Mouse (Mus musculus): ENCODE measurements around the gene Tnr. TPM values are rescaled to one million over a fixed set of nuclear protein-coding genes. Genes with fewer than 3 reads are reported as not detected.

Gene Tnr
- polyA plus RNA-seq, 1 experiment from 2014 or later = not detected

DNA sequence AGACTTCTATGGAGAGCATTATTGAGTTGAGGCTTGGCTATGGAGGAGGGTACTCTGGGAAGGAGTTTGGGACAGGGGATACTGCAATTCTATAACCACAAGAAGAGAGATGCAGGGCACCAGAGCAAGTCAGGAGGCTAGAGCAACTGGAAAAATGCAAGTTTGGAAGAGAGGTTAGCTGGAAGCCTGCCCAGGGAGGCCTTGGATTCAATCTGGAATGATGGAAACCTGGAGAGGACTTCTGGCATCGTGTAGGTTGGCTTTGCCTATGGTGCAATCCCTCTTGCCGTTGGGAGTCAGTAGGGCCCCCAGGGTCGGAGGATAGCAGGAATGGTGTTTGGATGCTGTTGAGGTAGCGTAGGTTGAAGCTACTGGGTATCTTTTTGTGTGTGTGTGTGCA, 90.0 kb downstream of the Tnr start:
- no peaks in the 10 kb centered on the region for H3K9me3 ChIP-seq (ENCODE audit: control insufficient read depth, low read length)
- no peaks in the 10 kb centered on the region for H3K27me3 ChIP-seq (ENCODE audit: control insufficient read depth, insufficient read depth, low read length)
- H3K36me3 ChIP-seq (ENCODE audit: control insufficient read depth, insufficient read depth, low read length) = no peaks in the 10 kb centered on the region
- no peak for ATAC-seq (ENCODE audit: insufficient number of reproducible peaks, insufficient read depth, low FRiP score, low read depth)
- H3K4me3 ChIP-seq (ENCODE audit: control insufficient read depth in 1 of 2, insufficient read depth in 1 of 2, low read depth in 1 of 2, low read length in 2 of 2) = no peak overlapping the region
- no peak overlapping the region for H3K4me2 ChIP-seq (ENCODE audit: low read length)
- H3K4me1 ChIP-seq (ENCODE audit: control insufficient read depth in 2 of 2, insufficient read depth in 2 of 2, low read length in 2 of 2) = no peaks in the 10 kb centered on the region; a peak in 1 of 4 replicates
- 77% methylated on average over 4 of the region's 4 CpGs for WGBS
- no peak overlapping the region for H3K27ac ChIP-seq (replicated peaks in 1 of 2; ENCODE audit: control insufficient read depth in 1 of 2, insufficient read depth in 1 of 2, low read depth in 2 of 2, low read length in 2 of 2)
- H3K9ac ChIP-seq (ENCODE audit: low read length) = no peak overlapping the region

DNA sequence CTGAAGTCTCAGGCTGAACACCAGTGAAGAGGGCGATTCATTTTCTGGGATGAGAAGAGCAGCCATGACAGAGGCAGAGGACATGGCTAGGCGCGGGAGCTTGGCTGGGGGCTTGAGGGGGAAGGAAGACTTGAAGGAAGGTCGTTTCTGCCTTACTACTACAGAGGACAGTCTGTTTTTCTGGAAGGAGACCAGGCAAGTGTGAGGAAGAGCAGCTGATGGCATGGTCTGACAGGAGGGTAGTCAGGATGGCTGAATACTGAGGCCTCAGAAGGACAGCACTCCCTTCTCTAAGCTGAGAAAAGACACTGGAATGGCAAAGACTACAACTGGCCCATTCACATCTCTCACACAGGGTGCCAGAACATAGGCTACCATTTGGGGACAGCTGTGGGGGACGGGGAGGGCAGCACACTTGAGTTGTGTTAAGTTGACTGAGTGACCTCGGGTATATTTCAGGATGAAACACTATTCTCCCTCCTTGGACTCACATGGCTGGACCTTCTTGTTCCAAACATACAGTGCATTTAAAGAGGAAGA, 90.6 kb downstream of the Tnr start:
- H3K4me2 ChIP-seq (ENCODE audit: low read length) = no peak overlapping the region
- H3K27me3 ChIP-seq (ENCODE audit: control insufficient read depth, insufficient read depth, low read length) = no peaks in the 10 kb centered on the region
- ATAC-seq (ENCODE audit: insufficient number of reproducible peaks, insufficient read depth, low FRiP score, low read depth) = no peak
- H3K9ac ChIP-seq (ENCODE audit: low read length) = no peak overlapping the region
- 68% methylated on average over 6 of the region's 6 CpGs for WGBS
- no peaks in the 10 kb centered on the region; a peak in 1 of 4 replicates for H3K4me1 ChIP-seq (ENCODE audit: control insufficient read depth in 2 of 2, insufficient read depth in 2 of 2, low read length in 2 of 2)
- no peak overlapping the region for H3K4me3 ChIP-seq (ENCODE audit: control insufficient read depth in 1 of 2, insufficient read depth in 1 of 2, low read depth in 1 of 2, low read length in 2 of 2)
- H3K36me3 ChIP-seq (ENCODE audit: control insufficient read depth, insufficient read depth, low read length) = no peaks in the 10 kb centered on the region
- H3K27ac ChIP-seq (replicated peaks in 1 of 2; ENCODE audit: control insufficient read depth in 1 of 2, insufficient read depth in 1 of 2, low read depth in 2 of 2, low read length in 2 of 2) = no peak overlapping the region
- no peaks in the 10 kb centered on the region for H3K9me3 ChIP-seq (ENCODE audit: control insufficient read depth, low read length)

DNA sequence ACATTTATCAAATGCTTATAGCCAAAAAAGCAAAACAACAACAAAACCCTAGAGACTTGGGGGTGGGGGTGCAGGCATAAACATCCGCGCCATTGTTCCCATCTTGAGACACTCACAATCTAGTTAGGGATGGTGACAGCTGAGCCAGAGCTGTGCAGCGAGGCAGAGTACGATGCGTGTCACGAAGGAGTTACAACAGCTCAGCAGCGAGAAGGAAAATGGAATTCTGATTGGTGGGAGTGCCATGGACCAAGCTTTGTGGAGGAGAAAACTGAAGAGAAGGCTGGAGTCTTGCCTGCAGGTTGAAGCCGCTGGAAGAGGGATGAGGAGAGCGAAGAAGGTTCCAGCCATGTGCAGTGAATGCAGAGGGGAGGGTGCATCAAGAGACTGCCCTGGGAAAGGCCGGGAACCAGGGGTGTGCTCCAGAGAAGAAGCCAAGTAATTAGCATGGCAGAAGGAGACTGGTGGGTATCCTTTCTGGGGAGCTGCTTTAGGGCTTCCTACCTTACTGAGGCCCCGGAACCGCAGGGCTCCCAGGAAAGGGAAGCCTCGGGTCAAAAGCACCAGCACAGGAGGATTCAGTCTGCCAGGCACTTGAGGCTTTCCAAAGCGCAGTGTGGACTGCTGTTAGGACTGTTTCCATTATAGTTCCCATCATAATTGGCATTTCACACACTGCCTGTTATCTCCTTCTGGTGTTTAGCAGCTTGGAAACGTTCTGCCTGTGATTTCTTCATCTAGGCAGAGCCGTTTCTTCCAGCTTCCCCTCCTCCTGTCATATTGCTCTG, 91.3 kb downstream of the Tnr start:
- Histone ChIP-seq H3K36me3 (ENCODE audit: control insufficient read depth, insufficient read depth, low read length) (no peaks in the 10 kb centered on the region), H3K4me1 (ENCODE audit: control insufficient read depth in 2 of 2, insufficient read depth in 2 of 2, low read length in 2 of 2) (no peaks in the 10 kb centered on the region; a peak in 1 of 4 replicates), H3K9me3 (ENCODE audit: control insufficient read depth, low read length) (no peaks in the 10 kb centered on the region), H3K27ac (replicated peaks in 1 of 2; ENCODE audit: control insufficient read depth in 1 of 2, insufficient read depth in 1 of 2, low read depth in 2 of 2, low read length in 2 of 2) (no peak overlapping the region), H3K4me2 (ENCODE audit: low read length) (no peak overlapping the region), H3K9ac (ENCODE audit: low read length) (no peak overlapping the region), H3K4me3 (ENCODE audit: control insufficient read depth in 1 of 2, insufficient read depth in 1 of 2, low read depth in 1 of 2, low read length in 2 of 2) (no peak overlapping the region), H3K27me3 (ENCODE audit: control insufficient read depth, insufficient read depth, low read length) (no peaks in the 10 kb centered on the region)
- no peak for ATAC-seq (ENCODE audit: insufficient number of reproducible peaks, insufficient read depth, low FRiP score, low read depth)
- WGBS = 55% methylated on average over 16 of the region's 16 CpGs

DNA sequence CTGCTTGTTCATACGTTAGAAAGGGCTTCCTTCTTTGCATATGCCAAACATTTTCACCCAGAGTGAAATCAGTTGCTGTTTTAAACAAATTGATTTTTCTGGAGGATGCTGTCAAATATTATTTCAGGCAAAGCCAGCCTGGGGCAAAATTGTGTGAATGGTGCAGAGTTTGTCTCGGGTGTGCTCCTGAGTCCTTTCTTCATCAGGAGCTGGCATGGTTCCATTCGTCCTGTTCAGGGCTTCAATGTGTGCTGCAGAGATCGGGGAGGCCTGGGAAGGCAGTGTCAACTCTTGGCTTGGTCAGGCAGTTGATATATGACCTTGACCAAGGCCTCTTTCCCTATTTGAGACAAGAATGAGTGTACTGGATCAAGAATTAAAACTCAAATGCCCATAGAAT, 92.1 kb downstream of the Tnr start:
- no peak overlapping the region for H3K4me2 ChIP-seq (ENCODE audit: low read length)
- no peak overlapping the region for H3K4me3 ChIP-seq (ENCODE audit: control insufficient read depth in 1 of 2, insufficient read depth in 1 of 2, low read depth in 1 of 2, low read length in 2 of 2)
- H3K27me3 ChIP-seq (ENCODE audit: control insufficient read depth, insufficient read depth, low read length) = no peaks in the 10 kb centered on the region
- H3K9ac ChIP-seq (ENCODE audit: low read length) = no peak overlapping the region
- no peaks in the 10 kb centered on the region; a peak in 1 of 4 replicates for H3K4me1 ChIP-seq (ENCODE audit: control insufficient read depth in 2 of 2, insufficient read depth in 2 of 2, low read length in 2 of 2)
- H3K27ac ChIP-seq (replicated peaks in 1 of 2; ENCODE audit: control insufficient read depth in 1 of 2, insufficient read depth in 1 of 2, low read depth in 2 of 2, low read length in 2 of 2) = no peak overlapping the region
- H3K36me3 ChIP-seq (ENCODE audit: control insufficient read depth, insufficient read depth, low read length) = no peaks in the 10 kb centered on the region
- 69% methylated on average over 4 of the region's 4 CpGs for WGBS
- no peaks in the 10 kb centered on the region for H3K9me3 ChIP-seq (ENCODE audit: control insufficient read depth, low read length)
- ATAC-seq (ENCODE audit: insufficient number of reproducible peaks, insufficient read depth, low FRiP score, low read depth) = no peak

DNA sequence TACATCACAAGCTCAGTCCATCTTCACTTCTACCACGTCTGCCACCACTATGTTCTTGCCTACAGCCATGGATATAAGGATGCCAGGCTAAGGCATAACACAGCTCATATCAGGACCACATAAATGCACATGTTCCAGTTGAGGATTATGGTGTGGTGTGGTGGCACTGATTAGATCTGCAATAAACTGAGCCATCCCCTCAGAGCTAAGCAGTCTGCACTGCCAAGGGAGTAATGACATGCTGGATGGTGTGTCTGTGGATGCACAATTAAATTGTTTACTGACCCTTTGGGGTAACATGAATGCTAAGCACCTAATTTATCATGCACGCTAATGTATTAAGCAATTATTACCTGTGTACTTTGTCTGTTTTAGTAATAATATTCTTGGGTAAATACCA, 95.6 kb downstream of the Tnr start:
- Histone ChIP-seq H3K4me3 (ENCODE audit: control insufficient read depth in 1 of 2, insufficient read depth in 1 of 2, low read depth in 1 of 2, low read length in 2 of 2) (no peak overlapping the region), H3K4me2 (ENCODE audit: low read length) (no peak overlapping the region), H3K4me1 (ENCODE audit: control insufficient read depth in 2 of 2, insufficient read depth in 2 of 2, low read length in 2 of 2) (no peaks in the 10 kb centered on the region; a peak in 1 of 4 replicates), H3K27me3 (ENCODE audit: control insufficient read depth, insufficient read depth, low read length) (no peaks in the 10 kb centered on the region), H3K36me3 (ENCODE audit: control insufficient read depth, insufficient read depth, low read length) (no peaks in the 10 kb centered on the region), H3K27ac (replicated peaks in 1 of 2; ENCODE audit: control insufficient read depth in 1 of 2, insufficient read depth in 1 of 2, low read depth in 2 of 2, low read length in 2 of 2) (no peak overlapping the region), H3K9me3 (ENCODE audit: control insufficient read depth, low read length) (no peaks in the 10 kb centered on the region), H3K9ac (ENCODE audit: low read length) (no peak overlapping the region)
- 72% methylated on average over 2 of the region's 2 CpGs for WGBS
- no peak for ATAC-seq (ENCODE audit: insufficient number of reproducible peaks, insufficient read depth, low FRiP score, low read depth)

DNA sequence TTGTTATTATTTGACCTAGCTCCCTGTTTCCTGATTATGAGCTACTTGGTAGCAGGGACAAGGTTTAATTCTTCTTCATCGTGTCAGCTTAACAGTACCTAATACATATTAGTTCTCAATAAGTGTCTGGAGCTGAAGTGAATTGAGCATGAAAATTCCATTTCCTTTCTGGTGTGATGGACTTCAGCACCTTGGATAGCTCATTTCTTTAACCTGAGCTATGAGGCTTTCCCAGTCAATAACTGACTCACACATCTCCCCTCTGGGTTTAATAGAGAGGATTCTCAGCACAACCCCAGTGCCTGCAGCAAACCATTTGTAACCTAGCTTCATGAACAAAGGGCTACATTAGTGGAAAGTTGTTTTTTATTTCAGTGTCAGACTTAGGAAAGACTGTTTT, 97.8 kb downstream of the Tnr start:
- Histone ChIP-seq H3K27me3 (ENCODE audit: control insufficient read depth, insufficient read depth, low read length) (no peaks in the 10 kb centered on the region), H3K9me3 (ENCODE audit: control insufficient read depth, low read length) (no peaks in the 10 kb centered on the region), H3K4me1 (ENCODE audit: control insufficient read depth in 2 of 2, insufficient read depth in 2 of 2, low read length in 2 of 2) (no peaks in the 10 kb centered on the region), H3K27ac (replicated peaks in 1 of 2; ENCODE audit: control insufficient read depth in 1 of 2, insufficient read depth in 1 of 2, low read depth in 2 of 2, low read length in 2 of 2) (no peak overlapping the region), H3K4me2 (ENCODE audit: low read length) (no peak overlapping the region), H3K9ac (ENCODE audit: low read length) (no peak overlapping the region), H3K36me3 (ENCODE audit: control insufficient read depth, insufficient read depth, low read length) (no peaks in the 10 kb centered on the region), H3K4me3 (ENCODE audit: control insufficient read depth in 1 of 2, insufficient read depth in 1 of 2, low read depth in 1 of 2, low read length in 2 of 2) (no peak overlapping the region)
- ATAC-seq (ENCODE audit: insufficient number of reproducible peaks, insufficient read depth, low FRiP score, low read depth) = no peak
- WGBS = 40% methylated on average over 1 of the region's 1 CpGs

DNA sequence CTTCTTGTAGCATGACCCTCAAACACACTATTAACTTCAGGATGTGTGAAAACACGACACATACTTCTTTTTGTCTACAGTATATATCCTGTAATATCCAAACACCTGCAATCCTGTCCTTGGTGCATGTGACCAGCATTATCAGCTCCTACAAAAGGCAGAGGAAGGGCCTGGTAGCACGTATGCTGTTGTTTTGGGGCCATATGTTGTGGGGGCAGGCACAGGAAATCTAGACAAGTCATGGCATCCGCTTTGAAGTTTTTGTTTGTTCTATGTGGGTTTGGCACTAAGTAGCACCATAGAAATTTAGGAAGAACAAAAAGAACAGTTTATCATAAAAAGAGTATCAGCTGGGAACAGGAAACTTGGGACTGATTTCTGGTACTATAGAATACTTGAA, 105.5 kb downstream of the Tnr start:
- no peak overlapping the region for H3K9ac ChIP-seq (ENCODE audit: low read length)
- WGBS = 58% methylated on average over 3 of the region's 3 CpGs
- no peaks in the 10 kb centered on the region for H3K27me3 ChIP-seq (ENCODE audit: control insufficient read depth, insufficient read depth, low read length)
- H3K4me2 ChIP-seq (ENCODE audit: low read length) = no peak overlapping the region
- no peaks in the 10 kb centered on the region for H3K9me3 ChIP-seq (ENCODE audit: control insufficient read depth, low read length)
- no peak for ATAC-seq (ENCODE audit: insufficient number of reproducible peaks, insufficient read depth, low FRiP score, low read depth)
- no peak overlapping the region for H3K27ac ChIP-seq (replicated peaks in 1 of 2; ENCODE audit: control insufficient read depth in 1 of 2, insufficient read depth in 1 of 2, low read depth in 2 of 2, low read length in 2 of 2)
- H3K4me1 ChIP-seq (ENCODE audit: control insufficient read depth in 2 of 2, insufficient read depth in 2 of 2, low read length in 2 of 2) = no peaks in the 10 kb centered on the region
- H3K36me3 ChIP-seq (ENCODE audit: control insufficient read depth, insufficient read depth, low read length) = no peaks in the 10 kb centered on the region
- H3K4me3 ChIP-seq (ENCODE audit: control insufficient read depth in 1 of 2, insufficient read depth in 1 of 2, low read depth in 1 of 2, low read length in 2 of 2) = no peak overlapping the region
